Mouse (Mus musculus) brown adipose tissue, adult 24 weeks (tissue): ENCODE measurements around the gene Glul. TPM values are rescaled to one million over a fixed set of nuclear protein-coding genes. Genes with fewer than 3 reads are reported as not detected.

Experiments used
- H3K27ac ChIP-seq: fragments of 200-500 bp; replicated peaks from 2 replicates; pipeline ENCODE4 v1.5.1; 2012; ENCODE audit warnings: low read depth, mild to moderate bottlenecking, low read length
- H3K4me1 ChIP-seq: fragments of 200-500 bp; 2 replicates; pipeline ENCODE4 v1.6.1; 2012; ENCODE audit warnings: low read length, mixed read lengths; ENCODE audit not compliant: control insufficient read depth, insufficient read depth, insufficient read length
- H3K4me3 ChIP-seq: fragments of 200-500 bp; 2 replicates; pipeline ENCODE4 v1.5.1; 2012; ENCODE audit warnings: low read depth, mild to moderate bottlenecking, low read length, moderate library complexity; ENCODE audit not compliant: insufficient read depth
- polyA plus RNA-seq: library from polyadenylated mRNA; stranded (reverse); fragments of >200 nt; gene quantifications from 2 replicates; pipeline ENCODE4 v1.2.4, GENCODE M21; 2012; ENCODE audit not compliant: missing spikeins, insufficient read depth, insufficient read length

Gene Glul
- polyA plus RNA-seq, 1 experiment: 1,059 TPM

- Histone ChIP-seq H3K4me1 (0 out of 2 replicates have a peak, but pooled peaks cover 4% of the 10 kb centered on the region), H3K4me3 (no peak overlapping the region)
Measured at GRCm38 (mm10) chr1:153924395-153925385, 24.9 kb downstream of the Glul start.

GRCm38 (mm10) chr1:153930431-153930830 lies 30.7 kb downstream of the Glul start:
- peaks cover 3% of the 10 kb centered on the region; the same call in 1 of the 2 replicates for H3K4me1 ChIP-seq
- no peak overlapping the region; the same call in 1 of the 2 replicates for H3K27ac ChIP-seq
- no peak overlapping the region for H3K4me3 ChIP-seq

More at GRCm38 (mm10) chr1:153924395-153925385, 24.9 kb downstream of the Glul start:
- no peak overlapping the region for H3K27ac ChIP-seq

- Histone ChIP-seq H3K27ac (no peak overlapping the region), H3K4me3 (no peak overlapping the region), H3K4me1 (peaks cover 3% of the 10 kb centered on the region; the same call in 1 of the 2 replicates)
Measured at GRCm38 (mm10) chr1:153933772-153934171, 34.0 kb downstream of the Glul start.

- no peaks in the 10 kb centered on the region for H3K4me1 ChIP-seq
Measured at GRCm38 (mm10) chr1:153935844-153936380, 36.2 kb downstream of the Glul start.

GRCm38 (mm10) chr1:153937025-153937424 lies 37.3 kb downstream of the Glul start:
- no peaks in the 10 kb centered on the region for H3K4me1 ChIP-seq
- H3K4me3 ChIP-seq: no peak overlapping the region
- H3K27ac ChIP-seq: no peak overlapping the region

More at GRCm38 (mm10) chr1:153935844-153936380, 36.2 kb downstream of the Glul start:
- Histone ChIP-seq H3K27ac (no peak overlapping the region), H3K4me3 (no peak overlapping the region)

- H3K4me3 ChIP-seq: no peak overlapping the region
- H3K27ac ChIP-seq: no peak overlapping the region
- no peaks in the 10 kb centered on the region for H3K4me1 ChIP-seq
Measured at GRCm38 (mm10) chr1:153940986-153941385, 41.2 kb downstream of the Glul start.

- no peak overlapping the region for H3K27ac ChIP-seq
- H3K4me3 ChIP-seq: no peak overlapping the region
- no peaks in the 10 kb centered on the region for H3K4me1 ChIP-seq
Measured at GRCm38 (mm10) chr1:153945181-153945580, 45.4 kb downstream of the Glul start.

GRCm38 (mm10) chr1:153946971-153947370 lies 47.2 kb downstream of the Glul start:
- Histone ChIP-seq H3K4me3 (no peak overlapping the region), H3K4me1 (no peaks in the 10 kb centered on the region), H3K27ac (no peak overlapping the region)

GRCm38 (mm10) chr1:153947837-153948236 lies 48.1 kb downstream of the Glul start:
- Histone ChIP-seq H3K4me3 (no peak overlapping the region), H3K4me1 (no peaks in the 10 kb centered on the region), H3K27ac (no peak overlapping the region)

- H3K27ac ChIP-seq: no peak overlapping the region
- no peaks in the 10 kb centered on the region for H3K4me1 ChIP-seq
- H3K4me3 ChIP-seq: no peak overlapping the region
Measured at GRCm38 (mm10) chr1:153953232-153953631, 53.5 kb downstream of the Glul start.

GRCm38 (mm10) chr1:153953797-153954196 lies 54.1 kb downstream of the Glul start:
- Histone ChIP-seq H3K4me1 (no peaks in the 10 kb centered on the region), H3K27ac (no peak overlapping the region), H3K4me3 (no peak overlapping the region)

- H3K4me3 ChIP-seq: no peak overlapping the region
- no peak overlapping the region for H3K27ac ChIP-seq
- no peaks in the 10 kb centered on the region for H3K4me1 ChIP-seq
Measured at GRCm38 (mm10) chr1:153957850-153958249, 58.1 kb downstream of the Glul start.

Other genes starting within 250 kb of the Glul start
- gene Rgs8, start 246.9 kb upstream of the Glul start, polyA plus RNA-seq: not detected in 2 replicates
- 0.44 TPM in 1 of 2 replicates, not detected in the other for gene Rgs16, start 159.6 kb upstream of the Glul start, polyA plus RNA-seq
- gene Rnasel, start 150.5 kb upstream of the Glul start, polyA plus RNA-seq: 2.6 and 3.6 TPM in 2 replicates
- 1.3 TPM in 1 of 2 replicates, not detected in the other for gene Rgsl1, start 55.8 kb upstream of the Glul start, polyA plus RNA-seq
- not detected in 2 replicates for gene Teddm1b, start 25.6 kb upstream of the Glul start, polyA plus RNA-seq
- not detected in 2 replicates for gene Teddm1a, start 8.2 kb upstream of the Glul start, polyA plus RNA-seq
- gene Teddm2, start 284 bp downstream of the Glul start, polyA plus RNA-seq: 0.58 TPM in 1 of 2 replicates, not detected in the other